In genomic region chr13:24567176-24567811, GRCm38 (mm10) we compare ENCODE assay signal across 28 mouse cellular contexts. TPM values are rescaled to one million over a fixed set of nuclear protein-coding genes. Genes with fewer than 3 reads are reported as not detected.
DNase-seq lines count a peak whose midpoint lies in the region; ATAC-seq and TF ChIP-seq lines count a peak whose summit lies in the region.
"Had no signal": no experiment of that assay in that cellular context is flagged by ENCODE, and none has a peak within 500 bp of the region (broad histone marks: within the 10 kb centered on the region; RNA-seq: fewer than 3 reads in every experiment).

No protein-coding gene starts in this region.

- no peak for ATAC-seq in heart, embryonic 12.5 days (ENCODE audit: insufficient number of reproducible peaks, low FRiP score)
- no peak for ATAC-seq in intestine, postnatal 0 days
- ATAC-seq: activated CD4-positive, CD25-positive, alpha-beta regulatory T cell, adult 4 months; forebrain, embryonic 13.5 days; hindbrain, embryonic 16.5 days; intestine, embryonic 16.5 days; midbrain, embryonic 15.5 days had no signal

- no peak overlapping the region for H3K4me3 ChIP-seq in heart, embryonic 12.5 days
- no peak overlapping the region for H3K4me3 ChIP-seq in CH12.LX (replicated peaks in 1 of 3; ENCODE audit: low read depth in 2 of 3, low read length in 2 of 3, poor library complexity in 1 of 3)
- H3K4me3 ChIP-seq in intestine, postnatal 0 days (ENCODE audit: low read depth, low read length), result no peak overlapping the region
- H3K4me3 ChIP-seq: embryonic facial prominence, embryonic 13.5 days; forebrain, embryonic 13.5 days; gastrocnemius, adult 2 months; hindbrain, embryonic 10.5 days; limb, embryonic 12.5 days; midbrain, embryonic 15.5 days; myocyte; neural tube, embryonic 13.5 days had no signal

- no peak for TF ChIP-seq CTCF in CH12.LX (conservative IDR thresholded peaks at IDR 0.05 in 1 of 2, IDR thresholded peaks at IDR 0.05 in 1 of 2; ENCODE audit: low read depth in 2 of 2, low read length in 2 of 2)
- no peak for TF ChIP-seq CTCF in intestine, postnatal 0 days (IDR thresholded peaks at IDR 0.05; ENCODE audit: low read depth)

- 79% methylated on average over 11 of the region's 11 CpGs for WGBS in heart, embryonic 12.5 days
- WGBS in intestine, postnatal 0 days, result 81% methylated on average over 11 of the region's 11 CpGs

- H3K4me1 ChIP-seq in heart, embryonic 12.5 days (replicated peaks), result peaks cover 47% of the 10 kb centered on the region
- peaks cover 2 to 48% of the 10 kb centered on the region in 2 experiments; a peak in 3 of 4 replicates for H3K4me1 ChIP-seq in CH12.LX (ENCODE audit: control insufficient read depth in 1 of 2, insufficient read depth in 2 of 2)
- peaks cover 9% of the 10 kb centered on the region; the same call in 1 of the 2 replicates for H3K4me1 ChIP-seq in intestine, postnatal 0 days (replicated peaks; ENCODE audit: control insufficient read depth, insufficient read depth, low read length)

- no peaks in the 10 kb centered on the region for H3K79me2 ChIP-seq in CH12.LX (replicated peaks; ENCODE audit: control insufficient read depth, extremely low read depth, insufficient read depth, poor library complexity, severe bottlenecking)

- H3K9ac ChIP-seq in heart, embryonic 12.5 days, result no peak overlapping the region
- no peak overlapping the region for H3K9ac ChIP-seq in CH12.LX (ENCODE audit: insufficient read depth, low read depth)
- no peak overlapping the region for H3K9ac ChIP-seq in intestine, postnatal 0 days (ENCODE audit: low read depth, low read length)
- H3K9ac ChIP-seq: embryonic facial prominence, embryonic 13.5 days; forebrain, embryonic 13.5 days; limb, embryonic 12.5 days; midbrain, embryonic 15.5 days; neural tube, embryonic 13.5 days had no signal

- no peaks in the 10 kb centered on the region for H3K36me3 ChIP-seq in heart, embryonic 12.5 days
- peaks cover under 1 to 27% of the 10 kb centered on the region in 2 experiments for H3K36me3 ChIP-seq in CH12.LX (replicated peaks in 1 of 2; ENCODE audit: control insufficient read depth in 1 of 2, insufficient read depth in 1 of 2, low read length in 1 of 2)
- no peaks in the 10 kb centered on the region for H3K36me3 ChIP-seq in intestine, postnatal 0 days (ENCODE audit: control insufficient read depth, insufficient read depth)
- H3K36me3 ChIP-seq: embryonic facial prominence, embryonic 13.5 days; G1E; hindbrain, embryonic 10.5 days; limb, embryonic 12.5 days; midbrain, embryonic 15.5 days; neural tube, embryonic 13.5 days had no signal

- no peak for TF ChIP-seq RAD21 in CH12.LX (IDR thresholded peaks at IDR 0.05; ENCODE audit: low read depth, low read length)

- TF ChIP-seq EP300 in CH12.LX (IDR thresholded peaks at IDR 0.05; ENCODE audit: low read length), result no peak

- no peak for DNase-seq in heart, postnatal 4 days
- no peak for DNase-seq in CH12.LX (ENCODE audit: extremely low read depth)
- peak; percentile 47 to 54 for DNase-seq in lung, adult 18-20 months
- DNase-seq in lung, postnatal 10 days, result peak; percentile 53
- DNase-seq in cerebellum, postnatal 36 days, result no peak
- DNase-seq: adrenal gland, adult 8-10 months; cerebellum, adult 18-20 months; cerebellum, postnatal 14 days; gastrocnemius, adult 2 months; kidney, postnatal 25 days; layer of hippocampus, postnatal 36 days; retina, postnatal 1 day; right cerebral cortex, postnatal 25 days; thymus, postnatal 14 days had no signal

- no peak for TF ChIP-seq POLR2A in CH12.LX (IDR thresholded peaks at IDR 0.05; ENCODE audit: low read depth, low read length)

- peak overlapping the region; percentile 95; the same call in 1 of the 2 replicates for H3K27ac ChIP-seq in heart, embryonic 12.5 days (ENCODE audit: poor library complexity, severe bottlenecking)
- no peak overlapping the region for H3K27ac ChIP-seq in CH12.LX (ENCODE audit: insufficient read depth, low read depth)
- no peak overlapping the region for H3K27ac ChIP-seq in intestine, postnatal 0 days (ENCODE audit: low read depth, low read length)
- H3K27ac ChIP-seq: embryonic facial prominence, embryonic 13.5 days; forebrain, embryonic 13.5 days; hindbrain, embryonic 10.5 days; limb, embryonic 12.5 days; midbrain, embryonic 15.5 days; neural tube, embryonic 13.5 days had no signal

- H3K27me3 ChIP-seq in heart, embryonic 12.5 days (replicated peaks), result no peaks in the 10 kb centered on the region
- H3K27me3 ChIP-seq in CH12.LX (replicated peaks), result no peaks in the 10 kb centered on the region
- H3K27me3 ChIP-seq in intestine, postnatal 0 days (replicated peaks; ENCODE audit: control insufficient read depth, insufficient read depth, low read length), result no peaks in the 10 kb centered on the region
- H3K27me3 ChIP-seq: embryonic facial prominence, embryonic 13.5 days; forebrain, embryonic 13.5 days; limb, embryonic 12.5 days; midbrain, embryonic 15.5 days; neural tube, embryonic 13.5 days had no signal

- dilution Hi-C loops in CH12.LX (cut with MboI; ENCODE audit: extremely low pct_ligation_motif_present, extremely low pct_unique_long_range_greater_than_20kb, low sequenced_read_pairs), result no loop called here

- in situ Hi-C loops in CH12.LX (cut with MboI; ENCODE audit: low pct_ligation_motif_present, low pct_unique_long_range_greater_than_20kb, low sequenced_read_pairs), result no loop called here

- H3K4me2 ChIP-seq in heart, embryonic 12.5 days, result no peak overlapping the region
- H3K4me2 ChIP-seq in CH12.LX (ENCODE audit: insufficient read depth, low read depth, poor library complexity, severe bottlenecking), result no peak overlapping the region
- H3K4me2 ChIP-seq in intestine, postnatal 0 days (replicated peaks; ENCODE audit: low read depth), result no peak overlapping the region
- H3K4me2 ChIP-seq: embryonic facial prominence, embryonic 13.5 days; forebrain, embryonic 13.5 days; limb, embryonic 12.5 days; liver, embryonic 11.5 days; midbrain, embryonic 15.5 days; neural tube, embryonic 13.5 days had no signal

- H3K9me3 ChIP-seq in heart, embryonic 12.5 days (replicated peaks), result no peaks in the 10 kb centered on the region
- no peaks in the 10 kb centered on the region for H3K9me3 ChIP-seq in CH12.LX (replicated peaks; ENCODE audit: low read length)
- H3K9me3 ChIP-seq in intestine, postnatal 0 days (ENCODE audit: control insufficient read depth), result no peaks in the 10 kb centered on the region
- H3K9me3 ChIP-seq: embryonic facial prominence, embryonic 13.5 days; forebrain, embryonic 13.5 days; G1E; hindbrain, embryonic 10.5 days; limb, embryonic 12.5 days; midbrain, embryonic 15.5 days; neural tube, embryonic 13.5 days had no signal

TF ChIP-seq in CH12.LX, 34 proteins besides CTCF, POLR2A, EP300 and RAD21:
- TF ChIP-seq PAX5 (IDR thresholded peaks at IDR 0.05; ENCODE audit: low read length) (no peak), ZKSCAN1 (IDR thresholded peaks at IDR 0.05; ENCODE audit: borderline replicate concordance, low read depth, low read length) (peak; percentile 26; the same call in 1 of the 2 replicates)

RNA-seq across cellular contexts. Expression of gene Ripor2, which starts 14.7 kb away (rescaled TPM):
- polyA plus RNA-seq in heart, embryonic 12.5 days (2016; fragmentation: Nextera tagmentation; extraction: Ambion mirVana), result 10.5 and 10.9 TPM in 2 replicates
- 10 to 100 TPM; 25.4 to 27.5 TPM for total RNA-seq in heart, postnatal 4 days (2021)
- total RNA-seq in CH12.LX (2012; rRNA removed) (7.1 and 8.6 TPM in 2 replicates), CH12.LX (2014; rRNA removed) (9.3 and 10.0 TPM in 2 replicates)
- 9.5 and 10.9 TPM in 2 replicates for polyA plus RNA-seq in CH12.LX (2012; ENCODE audit: insufficient read length, low read depth)
- polyA plus RNA-seq in intestine, postnatal 0 days (2015; fragmentation: Nextera tagmentation; extraction: Ambion mirVana), result 0.70 and 0.80 TPM in 2 replicates
- polyA plus RNA-seq: G1E had no signal

Comparison
In these comparisons a context has a peak if more than half of its experiments do, and no peak if none do; other contexts are left out.
1. DNase-seq: peak in lung, adult 18-20 months (2 of 2) and lung, postnatal 10 days (single experiment); none in heart, postnatal 4 days (single experiment), CH12.LX (single experiment) and cerebellum, postnatal 36 days (0 of 2).